Mouse (Mus musculus) embryonic facial prominence, embryonic 10.5 days (tissue): ENCODE results near the gene Zfp622. TPM values are rescaled to one million over a fixed set of nuclear protein-coding genes. Genes with fewer than 3 reads are reported as not detected.

ENCODE experiments used
- DNase-seq: peaks from one replicate; pipeline ENCODE4 v3.0.0-alpha.2; 2017; ENCODE audit warnings: low spot score
- H3K27ac ChIP-seq: fragments of 300-500 bp; sonication (generic); replicated peaks from 2 replicates; pipeline ENCODE4 v1.5.1; 2016; ENCODE audit warnings: mild to moderate bottlenecking
- H3K27me3 ChIP-seq: fragments of 300-500 bp; sonication (generic); replicated peaks from 2 replicates; pipeline ENCODE4 v1.6.1; 2016; ENCODE audit warnings: low read depth, mild to moderate bottlenecking; ENCODE audit not compliant: poor library complexity, severe bottlenecking
- H3K36me3 ChIP-seq: fragments of 300-500 bp; sonication (generic); replicated peaks from 2 replicates; pipeline ENCODE4 v1.6.1; 2016; ENCODE audit warnings: mild to moderate bottlenecking, moderate library complexity
- H3K4me1 ChIP-seq: fragments of 300-500 bp; sonication (generic); 2 replicates; pipeline ENCODE4 v1.6.1; 2016
- H3K4me3 ChIP-seq: fragments of 300-500 bp; sonication (generic); 2 replicates; pipeline ENCODE4 v1.5.1; 2016; ENCODE audit warnings: mild to moderate bottlenecking, moderate library complexity
- H3K9me3 ChIP-seq: fragments of 300-500 bp; sonication (generic); 2 replicates; pipeline ENCODE4 v1.6.1; 2016; ENCODE audit warnings: mild to moderate bottlenecking
- WGBS: fragments of 180-500 bp; shearing (Covaris S2); methylation state at CpG from one replicate; pipeline ENCODE4 v1.1.7; 2016; 5-methylcytosine and 5-hydroxymethylcytosine counted together
- polyA plus RNA-seq: library from polyadenylated mRNA; unstranded; fragments of >200 nt; fragmentation: Nextera tagmentation; extraction: Ambion mirVana; gene quantifications from 2 replicates; pipeline ENCODE4 v1.2.1, GENCODE M21; 2016

Zfp622 gene
- 21.4 and 26.4 TPM in 2 replicates for polyA plus RNA-seq

DNA sequence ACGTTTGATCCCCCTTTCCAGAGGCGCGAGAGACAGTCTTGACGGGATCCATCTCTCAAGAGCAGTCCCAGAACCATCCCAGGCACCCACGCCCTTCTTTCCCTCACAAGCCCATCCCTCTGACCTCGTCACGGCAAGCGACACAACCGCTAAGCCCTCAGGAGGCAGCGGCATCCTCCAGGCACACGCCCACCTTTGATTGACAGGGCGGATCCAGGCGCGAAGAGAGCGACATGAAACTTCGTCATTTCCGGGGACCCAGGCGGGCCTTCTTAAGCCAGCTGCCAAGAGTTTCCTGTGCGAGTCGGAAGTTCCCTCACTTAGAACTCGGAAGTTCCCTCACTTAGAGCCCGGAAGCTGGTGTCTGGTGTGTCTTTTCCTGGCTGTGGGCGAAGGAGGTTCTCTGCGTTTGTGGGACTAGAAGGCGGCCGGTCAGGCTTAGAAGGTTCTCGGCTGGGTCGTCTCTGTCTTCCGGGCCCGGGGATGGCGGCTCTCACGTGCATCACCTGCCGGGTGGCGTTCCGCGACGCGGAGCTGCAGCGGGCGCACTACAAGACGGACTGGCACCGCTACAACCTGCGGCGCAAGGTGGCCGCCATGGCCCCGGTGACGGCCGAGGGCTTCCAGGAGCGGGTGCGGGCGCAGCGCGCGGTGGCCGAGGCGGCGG is at the start of gene Zfp622:
Gene Zfp622, plus strand, starts transcription at position 300 of the 667 bp plus-strand sequence.
- WGBS = under 1% methylated on average over 57 of the region's 57 CpGs
- Histone ChIP-seq H3K36me3 (peaks cover 28% of the 10 kb centered on the region), H3K27me3 (no peaks in the 10 kb centered on the region), H3K4me1 (peaks cover 14% of the 10 kb centered on the region), H3K27ac (peak within 1 kb of the TSS; percentile 90), H3K9me3 (no peaks in the 10 kb centered on the region), H3K4me3 (peak within 1 kb of the TSS; percentile 99)
- peak; percentile 97 for DNase-seq

DNA sequence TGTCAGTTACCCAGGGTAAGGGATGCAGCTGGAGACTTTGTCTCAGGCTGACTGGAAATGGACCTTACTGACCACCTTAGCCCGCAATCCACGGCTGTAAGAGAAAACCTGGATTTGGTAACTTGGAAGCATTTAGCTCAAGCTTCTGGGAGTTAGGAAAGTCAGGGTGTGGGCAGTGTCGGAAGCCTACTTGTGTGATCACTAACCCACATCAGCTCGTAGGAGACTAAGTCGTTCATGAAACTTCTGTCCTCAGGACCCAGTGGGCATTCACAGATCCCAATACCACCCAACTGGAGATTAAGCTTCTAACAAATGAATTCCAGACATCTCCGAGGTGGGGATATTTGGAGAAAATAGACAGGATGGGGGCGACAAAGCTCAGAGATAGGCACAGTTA is 49.8 kb upstream of the Zfp622 start:
- H3K27ac ChIP-seq = no peak overlapping the region
- DNase-seq = no peak
- H3K9me3 ChIP-seq = no peaks in the 10 kb centered on the region
- peaks cover 12% of the 10 kb centered on the region for H3K4me1 ChIP-seq
- no peaks in the 10 kb centered on the region for H3K27me3 ChIP-seq
- H3K36me3 ChIP-seq = no peaks in the 10 kb centered on the region
- H3K4me3 ChIP-seq = no peak overlapping the region
- 88% methylated on average over 7 of the region's 7 CpGs for WGBS

GRCm38 (mm10) chr15:25938496-25938895 is 45.7 kb upstream of the Zfp622 start:
- H3K4me1 ChIP-seq = peaks cover 14% of the 10 kb centered on the region
- no peak for DNase-seq
- WGBS = 86% methylated on average over 7 of the region's 7 CpGs
- no peaks in the 10 kb centered on the region for H3K9me3 ChIP-seq
- H3K36me3 ChIP-seq = no peaks in the 10 kb centered on the region
- no peaks in the 10 kb centered on the region for H3K27me3 ChIP-seq
- H3K27ac ChIP-seq = no peak overlapping the region
- no peak overlapping the region for H3K4me3 ChIP-seq

DNA sequence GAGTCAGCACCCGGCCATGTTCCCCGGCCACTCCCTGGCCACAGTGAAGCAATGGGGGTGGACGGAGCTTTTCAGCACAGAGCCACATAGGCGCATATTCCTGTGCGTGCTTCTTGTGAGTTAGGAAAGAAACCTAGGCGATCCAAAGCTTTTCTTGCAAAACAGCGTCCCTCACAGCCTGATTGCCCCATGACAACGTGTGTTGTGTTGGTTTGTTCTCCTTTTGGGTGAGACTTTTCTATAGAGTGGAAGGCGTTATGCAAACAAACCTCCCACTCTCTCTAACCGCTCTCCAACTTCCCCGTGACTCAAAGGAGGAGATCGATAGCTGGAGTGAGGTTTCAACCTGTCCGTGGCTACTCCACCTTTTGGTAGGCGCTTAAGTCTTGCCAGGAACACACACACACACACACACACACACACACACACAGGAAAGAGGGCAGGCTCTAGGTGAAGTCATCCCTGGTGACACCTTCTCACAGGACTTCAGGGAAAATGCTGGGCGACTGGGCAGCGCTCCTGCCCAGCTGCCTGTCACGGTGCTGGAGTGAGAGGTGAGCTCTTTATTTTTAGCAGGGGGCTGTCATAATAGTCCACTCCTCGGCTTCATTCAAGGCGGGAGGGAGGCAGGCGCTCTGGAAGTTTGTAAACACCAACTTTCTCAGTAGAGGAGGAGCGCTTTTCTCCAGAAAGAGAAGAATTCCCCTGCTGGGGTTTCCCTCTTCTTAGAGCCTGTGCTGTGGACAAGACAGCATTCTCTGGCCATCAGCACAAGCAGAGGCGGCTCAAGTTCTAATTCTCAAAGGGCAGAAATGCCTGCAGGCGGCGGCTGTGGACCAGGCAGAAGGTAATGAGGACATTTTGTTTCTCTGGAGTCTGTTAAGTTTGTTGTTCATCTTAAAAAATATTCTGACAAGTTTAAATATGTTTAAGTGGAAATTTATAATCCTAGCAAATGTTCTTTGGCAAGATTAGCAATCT is 43.5 kb upstream of the Zfp622 start:
- Histone ChIP-seq H3K4me3 (peak overlapping the region; percentile 41), H3K27ac (no peak overlapping the region), H3K36me3 (no peaks in the 10 kb centered on the region), H3K27me3 (no peaks in the 10 kb centered on the region), H3K4me1 (peaks cover 10% of the 10 kb centered on the region), H3K9me3 (no peaks in the 10 kb centered on the region)
- WGBS = 32% methylated on average over 24 of the region's 24 CpGs
- DNase-seq = peak; percentile 35

DNA sequence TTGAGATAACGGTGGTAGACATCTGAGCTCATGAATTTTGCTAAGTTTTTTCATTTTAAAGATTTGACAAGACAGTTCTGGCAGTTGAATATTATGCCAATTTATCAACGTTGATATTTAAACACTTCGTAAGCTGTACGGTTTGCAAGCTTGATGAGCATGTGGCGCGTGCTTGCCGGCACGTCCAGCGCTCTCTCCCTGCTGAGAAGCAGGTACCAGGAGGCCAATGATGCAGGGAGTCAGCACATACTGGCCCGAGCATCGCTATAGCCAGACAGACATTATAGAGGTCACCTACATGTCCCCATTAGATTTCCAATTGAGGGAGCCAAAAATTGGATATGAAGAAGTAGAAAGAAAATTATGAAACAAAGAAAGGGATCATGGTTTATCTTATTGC is 42.7 kb upstream of the Zfp622 start:
- Histone ChIP-seq H3K9me3 (no peaks in the 10 kb centered on the region), H3K27me3 (no peaks in the 10 kb centered on the region), H3K27ac (no peak overlapping the region), H3K4me1 (peaks cover 10% of the 10 kb centered on the region), H3K36me3 (no peaks in the 10 kb centered on the region), H3K4me3 (no peak overlapping the region)
- 83% methylated on average over 11 of the region's 11 CpGs for whole genome bisulfite sequencing
- no peak for DNase-seq

GRCm38 (mm10) chr15:25942415-25942814 is 41.8 kb upstream of the Zfp622 start:
- H3K4me3 ChIP-seq = no peak overlapping the region
- no peak for DNase-seq
- H3K27me3 ChIP-seq = no peaks in the 10 kb centered on the region
- 79% methylated on average over 4 of the region's 4 CpGs for WGBS
- H3K36me3 ChIP-seq = no peaks in the 10 kb centered on the region
- H3K27ac ChIP-seq = no peak overlapping the region
- peaks cover 10% of the 10 kb centered on the region for H3K4me1 ChIP-seq
- no peaks in the 10 kb centered on the region for H3K9me3 ChIP-seq

- Histone ChIP-seq H3K27ac (no peak overlapping the region), H3K4me1 (peaks cover 10% of the 10 kb centered on the region), H3K9me3 (no peaks in the 10 kb centered on the region), H3K36me3 (no peaks in the 10 kb centered on the region), H3K4me3 (no peak overlapping the region), H3K27me3 (no peaks in the 10 kb centered on the region)
- 91% methylated on average over 15 of the region's 15 CpGs for WGBS
- no peak for DNase-seq
Observed at GRCm38 (mm10) chr15:25943386-25944137, 40.6 kb upstream of the Zfp622 start.

- peaks cover 9% of the 10 kb centered on the region for H3K4me1 ChIP-seq
- H3K27ac ChIP-seq = no peak overlapping the region
- no peaks in the 10 kb centered on the region for H3K27me3 ChIP-seq
- WGBS = 80% methylated on average over 8 of the region's 8 CpGs
- H3K9me3 ChIP-seq = no peaks in the 10 kb centered on the region
- H3K36me3 ChIP-seq = no peaks in the 10 kb centered on the region
- H3K4me3 ChIP-seq = no peak overlapping the region
- no peak for DNase-seq
Observed at GRCm38 (mm10) chr15:25945224-25945623, 38.9 kb upstream of the Zfp622 start.

GRCm38 (mm10) chr15:25946482-25946881 is 37.7 kb upstream of the Zfp622 start:
- Histone ChIP-seq H3K36me3 (no peaks in the 10 kb centered on the region), H3K9me3 (no peaks in the 10 kb centered on the region), H3K27me3 (no peaks in the 10 kb centered on the region), H3K4me3 (no peak overlapping the region), H3K4me1 (no peaks in the 10 kb centered on the region; the same call in 1 of the 2 replicates), H3K27ac (no peak overlapping the region)
- no peak for DNase-seq
- 91% methylated on average over 7 of the region's 7 CpGs for WGBS

DNA sequence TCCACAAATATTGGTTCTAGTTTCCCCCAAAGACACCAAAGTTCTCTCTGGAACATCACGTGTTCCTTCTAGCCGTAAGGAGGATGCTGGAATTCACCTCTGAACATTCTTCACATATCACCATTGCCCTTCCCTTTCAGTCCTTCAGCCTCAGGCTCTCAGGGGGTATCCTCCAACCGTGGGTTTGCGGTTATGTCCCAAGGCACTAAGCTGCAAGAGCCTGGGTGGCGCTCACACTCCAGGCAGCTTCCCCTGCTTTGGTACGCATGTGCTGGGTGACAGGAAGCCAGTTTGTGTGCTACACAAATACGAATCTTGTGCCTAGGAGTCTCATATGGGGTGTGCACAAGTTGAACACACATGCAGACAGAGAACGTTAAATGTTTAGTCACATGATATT is 36.8 kb upstream of the Zfp622 start:
- 77% methylated on average over 8 of the region's 8 CpGs for WGBS
- H3K4me3 ChIP-seq = no peak overlapping the region

DNA sequence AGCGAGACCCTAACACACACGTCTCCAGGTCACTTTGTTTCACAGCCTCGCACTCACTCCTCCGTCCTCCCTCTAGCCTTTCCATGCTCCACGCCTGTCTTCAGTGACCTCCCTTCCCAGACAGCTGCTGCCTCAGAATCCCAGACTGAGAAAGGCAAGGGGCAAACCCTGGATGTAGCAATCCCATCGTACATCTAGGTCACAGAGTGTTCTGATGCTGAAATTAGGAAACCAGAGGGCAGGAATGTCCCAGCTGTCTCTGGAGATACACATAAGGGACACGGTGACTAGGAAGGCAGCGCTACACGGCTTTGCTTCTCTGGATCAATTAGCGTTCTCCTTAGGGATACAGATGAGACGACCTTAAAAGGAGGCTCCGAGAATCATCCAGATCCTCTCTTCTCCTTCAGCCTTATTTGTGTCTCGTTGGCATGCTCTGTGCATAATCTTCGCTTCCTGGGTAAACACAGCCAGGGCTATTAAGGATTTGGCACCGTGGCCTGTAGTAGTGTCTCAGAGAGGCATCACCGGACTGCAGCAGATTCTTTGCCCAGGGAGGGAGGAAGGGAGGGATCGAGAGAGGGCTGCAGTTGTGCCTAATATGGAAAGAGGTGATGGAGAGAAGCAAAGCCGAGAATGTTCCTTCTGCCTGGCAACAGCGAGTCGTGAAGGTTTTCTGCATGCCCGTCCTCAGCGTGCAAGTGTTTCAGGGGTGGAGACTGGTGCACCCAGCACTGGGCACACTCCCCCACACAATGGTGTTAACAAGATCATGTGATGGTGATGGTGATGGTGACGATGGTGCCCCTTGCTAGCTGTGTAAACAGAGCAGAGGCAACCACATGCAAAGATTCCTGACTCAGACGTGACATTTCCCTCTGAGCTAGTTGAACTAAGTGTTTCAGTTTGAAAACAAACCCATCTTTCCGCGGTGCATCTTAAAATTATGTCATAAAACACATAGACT is 35.6 kb upstream of the Zfp622 start:
- Histone ChIP-seq H3K36me3 (no peaks in the 10 kb centered on the region), H3K27ac (no peak overlapping the region), H3K4me3 (no peak overlapping the region), H3K27me3 (no peaks in the 10 kb centered on the region), H3K4me1 (no peaks in the 10 kb centered on the region; the same call in 1 of the 2 replicates), H3K9me3 (no peaks in the 10 kb centered on the region)
- no peak for DNase-seq
- 84% methylated on average over 26 of the region's 26 CpGs for WGBS

More for the DNA sequence above, 36.8 kb upstream of the Zfp622 start:
- no peak overlapping the region for H3K27ac ChIP-seq
- DNase-seq = no peak
- H3K36me3 ChIP-seq = no peaks in the 10 kb centered on the region
- no peaks in the 10 kb centered on the region; the same call in 1 of the 2 replicates for H3K4me1 ChIP-seq
- H3K9me3 ChIP-seq = no peaks in the 10 kb centered on the region
- no peaks in the 10 kb centered on the region for H3K27me3 ChIP-seq
